Mouse (Mus musculus): ENCODE measurements around the gene Alox12.

Gene Alox12

GRCm38 (mm10) chr11:70239541-70240279 is 15.4 kb downstream of the Alox12 start, which contains the start of the genes Gm21988 and Rnasek:
Gene Gm21988 (minus strand): TSS chr11:70239830.
Gene Rnasek (minus strand): TSS chr11:70239842.
- peak; percentile 61 for DNase-seq (ENCODE audit: low spot score)

- no peak for DNase-seq (ENCODE audit: low spot score)
Observed at GRCm38 (mm10) chr11:70238591-70239440, 16.3 kb downstream of the Alox12 start.

- peak; percentile 96 for DNase-seq (ENCODE audit: low spot score)
Observed at GRCm38 (mm10) chr11:70237457-70238167, 17.5 kb downstream of the Alox12 start, which contains the start of gene 0610010K14Rik. Gene 0610010K14Rik (minus strand): TSS chr11:70237914.

- no peak for DNase-seq (ENCODE audit: low spot score)
Observed at GRCm38 (mm10) chr11:70236717-70237116, 18.4 kb downstream of the Alox12 start.

GRCm38 (mm10) chr11:70235254-70235900 is 19.8 kb downstream of the Alox12 start:
- DNase-seq (ENCODE audit: low spot score): no peak

- DNase-seq (ENCODE audit: low spot score): no peak
Observed at GRCm38 (mm10) chr11:70234497-70234896, 20.7 kb downstream of the Alox12 start.

GRCm38 (mm10) chr11:70234037-70234436 is 21.1 kb downstream of the Alox12 start:
- no peak for DNase-seq (ENCODE audit: low spot score)

GRCm38 (mm10) chr11:70233016-70233415 is 22.1 kb downstream of the Alox12 start:
- DNase-seq (ENCODE audit: low spot score): no peak

GRCm38 (mm10) chr11:70232546-70232945 is 22.6 kb downstream of the Alox12 start:
- no peak for DNase-seq (ENCODE audit: low spot score)

- DNase-seq (ENCODE audit: low spot score): peak; percentile 86
Observed at GRCm38 (mm10) chr11:70230239-70230727, 24.9 kb downstream of the Alox12 start.

- DNase-seq (ENCODE audit: low spot score): no peak
Observed at GRCm38 (mm10) chr11:70229260-70230010, 25.7 kb downstream of the Alox12 start, which contains the start of gene Bcl6b. Gene Bcl6b (minus strand): TSS chr11:70229798.

- no peak for DNase-seq (ENCODE audit: low spot score)
Observed at GRCm38 (mm10) chr11:70228828-70229227, 26.3 kb downstream of the Alox12 start.

- DNase-seq (ENCODE audit: low spot score): no peak
Observed at GRCm38 (mm10) chr11:70227661-70228245, 27.4 kb downstream of the Alox12 start.

GRCm38 (mm10) chr11:70227126-70227525 is 28.0 kb downstream of the Alox12 start:
- DNase-seq (ENCODE audit: low spot score): no peak

GRCm38 (mm10) chr11:70226602-70226890 is 28.6 kb downstream of the Alox12 start:
- DNase-seq (ENCODE audit: low spot score): no peak

GRCm38 (mm10) chr11:70225798-70226601 is 29.2 kb downstream of the Alox12 start:
- no peak for DNase-seq (ENCODE audit: low spot score)

- DNase-seq (ENCODE audit: low spot score): no peak
Observed at GRCm38 (mm10) chr11:70223724-70224123, 31.4 kb downstream of the Alox12 start.

GRCm38 (mm10) chr11:70221603-70222500 is 33.3 kb downstream of the Alox12 start:
- DNase-seq (ENCODE audit: low spot score): no peak
